ENCODE assay signal across 9 mouse cellular contexts in genomic region chr6:140955751-140956521, GRCm38 (mm10).
DNase-seq lines count a peak whose midpoint lies in the region; ATAC-seq lines count a peak whose summit lies in the region.
"Had no signal": no experiment of that assay in that cellular context is flagged by ENCODE, and none has a peak within 500 bp of the region (broad histone marks: within the 10 kb centered on the region; RNA-seq: fewer than 3 reads in every experiment).

No protein-coding gene starts in this region.

- H3K9me3 ChIP-seq in lung, embryonic 15.5 days: no peaks in the 10 kb centered on the region
- H3K9me3 ChIP-seq: embryonic facial prominence, embryonic 12.5 days had no signal

- no peaks in the 10 kb centered on the region for H3K27me3 ChIP-seq in lung, embryonic 15.5 days
- H3K27me3 ChIP-seq: embryonic facial prominence, embryonic 12.5 days; Patski had no signal

- H3K4me2 ChIP-seq in lung, embryonic 15.5 days: peak overlapping the region; percentile 7; the same call in 1 of the 2 replicates
- H3K4me2 ChIP-seq: embryonic facial prominence, embryonic 12.5 days had no signal

- peak; percentile 33 to 38 for DNase-seq in right cerebral cortex, postnatal 10 days (ENCODE audit: low spot score in 2 of 2)
- no peak for DNase-seq in right cerebral cortex, postnatal 36 days (ENCODE audit: low spot score in 2 of 2)
- peak; percentile 20 for DNase-seq in heart, postnatal 25 days (ENCODE audit: low spot score)
- no peak for DNase-seq in adrenal gland, postnatal 14 days
- no peak for DNase-seq in layer of hippocampus, adult 18-20 months (ENCODE audit: low spot score in 2 of 2)
- DNase-seq in gastrocnemius, adult 18-20 months (ENCODE audit: low spot score): no peak

- no peak overlapping the region for H3K4me3 ChIP-seq in lung, embryonic 15.5 days
- H3K4me3 ChIP-seq: embryonic facial prominence, embryonic 12.5 days had no signal

- H3K36me3 ChIP-seq in lung, embryonic 15.5 days: no peaks in the 10 kb centered on the region
- H3K36me3 ChIP-seq: embryonic facial prominence, embryonic 12.5 days had no signal

- WGBS in lung, embryonic 15.5 days: 33% methylated on average over 13 of the region's 13 CpGs

- ATAC-seq in lung, embryonic 15.5 days (ENCODE audit: borderline replicate concordance, extremely low read depth, low FRiP score, low TSS enrichment): peak; percentile 70
- ATAC-seq: Patski had no signal

- peaks cover 14% of the 10 kb centered on the region; the same call in 1 of the 2 replicates for H3K4me1 ChIP-seq in lung, embryonic 15.5 days
- H3K4me1 ChIP-seq: embryonic facial prominence, embryonic 12.5 days had no signal

- H3K27ac ChIP-seq in lung, embryonic 15.5 days: peak overlapping the region; percentile 79
- H3K27ac ChIP-seq: embryonic facial prominence, embryonic 12.5 days had no signal

- intact Hi-C loops in heart, postnatal 25 days (cut with DNase I): no loop called here

- H3K9ac ChIP-seq in lung, embryonic 15.5 days: no peak overlapping the region
- H3K9ac ChIP-seq: embryonic facial prominence, embryonic 12.5 days had no signal

Comparison
In these comparisons a context has a peak if more than half of its experiments do, and no peak if none do; other contexts are left out.
1. DNase-seq: peak in right cerebral cortex, postnatal 10 days (2 of 2) and heart, postnatal 25 days (single experiment); none in right cerebral cortex, postnatal 36 days (0 of 2), adrenal gland, postnatal 14 days (single experiment), layer of hippocampus, adult 18-20 months (0 of 2) and gastrocnemius, adult 18-20 months (single experiment).